Mouse (Mus musculus) liver, embryonic 14.5 days (tissue): ENCODE measurements around the gene Prpf8. TPM values are rescaled to one million over a fixed set of nuclear protein-coding genes. Genes with fewer than 3 reads are reported as not detected.
A peak's percentile ranks its signal among the peaks of the same experiment; 100 is the strongest.

ENCODE experiments used
- ATAC-seq: fragments of 200-750 bp; cut with Nextera tagmentation; 2 replicates; pipeline ENCODE4 v1.8.0; 2017; ENCODE audit warnings: moderate number of reproducible peaks, mild to moderate bottlenecking, moderate library complexity; ENCODE audit not compliant: insufficient read depth
- DNase-seq, 3 experiments: peaks; one replicate each; pipeline ENCODE4 v3.0.0-alpha.2; 2012 to 2013; ENCODE audit warnings: low read depth in 3 of 3, low spot score in 3 of 3
- H3K27ac ChIP-seq: fragments of 300-500 bp; sonication (generic); 2 replicates; pipeline ENCODE4 v1.5.1; 2014; ENCODE audit warnings: moderate library complexity, mild to moderate bottlenecking, control low read depth, inconsistent platforms
- H3K27me3 ChIP-seq: fragments of 300-500 bp; sonication (generic); 2 replicates; pipeline ENCODE4 v1.6.1; 2014; ENCODE audit warnings: mild to moderate bottlenecking, low read length, moderate library complexity; ENCODE audit not compliant: control insufficient read depth, insufficient read depth
- H3K36me3 ChIP-seq: fragments of 300-500 bp; sonication (generic); replicated peaks from 2 replicates; pipeline ENCODE4 v1.6.1; 2014; ENCODE audit warnings: low read depth; ENCODE audit not compliant: control insufficient read depth, insufficient read depth
- H3K4me1 ChIP-seq, 2 experiments: fragments of 200-500 bp in 1 of 2; fragments of 300-500 bp in 1 of 2; sonication (generic) in 1 of 2; replicated peaks; 2 replicates each; pipeline ENCODE4 v1.6.1; 2012 to 2014; ENCODE audit warnings: antibody characterized with exemption in 1 of 2, inconsistent platforms in 1 of 2, low read length in 1 of 2; ENCODE audit not compliant: control insufficient read depth in 2 of 2, insufficient read depth in 2 of 2
- H3K4me2 ChIP-seq: fragments of 300-500 bp; sonication (generic); 2 replicates; pipeline ENCODE4 v1.6.1; 2014; ENCODE audit warnings: low read depth, mild to moderate bottlenecking, control low read depth, moderate library complexity
- H3K4me3 ChIP-seq, 2 experiments: fragments of 200-500 bp in 1 of 2; fragments of 300-500 bp in 1 of 2; sonication (generic) in 1 of 2; 2 replicates each; pipeline ENCODE4 v1.5.1; 2012 to 2014; ENCODE audit warnings: low read depth in 2 of 2, low read length in 2 of 2, mild to moderate bottlenecking in 2 of 2, control low read depth in 1 of 2, inconsistent platforms in 1 of 2, moderate library complexity in 1 of 2; ENCODE audit not compliant: insufficient read depth in 1 of 2
- H3K9ac ChIP-seq: fragments of 300-500 bp; sonication (generic); replicated peaks from 2 replicates; pipeline ENCODE4 v1.6.1; 2014; ENCODE audit warnings: mild to moderate bottlenecking, control low read depth, moderate library complexity
- H3K9me3 ChIP-seq: fragments of 300-500 bp; sonication (generic); 2 replicates; pipeline ENCODE4 v1.6.1; 2016; ENCODE audit warnings: low read length, mixed read lengths; ENCODE audit not compliant: control insufficient read depth
- CTCF ChIP-seq: IDR thresholded peaks from 2 replicates; pipeline ENCODE4 v1.5.1; 2016; ENCODE audit warnings: antibody characterized with exemption, low read depth, control low read depth
- EP300 ChIP-seq: IDR thresholded peaks from 2 replicates; pipeline ENCODE4 v1.6.1; 2016; ENCODE audit warnings: antibody characterized with exemption, low read depth
- WGBS: fragments of 180-500 bp; shearing (Covaris S2); extraction: QIAGEN DNeasy Blood & Tissue Kit; methylation state at CpG from one replicate; pipeline ENCODE4 v1.1.7; 2014; ENCODE audit not compliant: insufficient replicate concordance; 5-methylcytosine and 5-hydroxymethylcytosine counted together
- polyA plus RNA-seq, 2 experiments: library from polyadenylated mRNA; depleted of rRNA in 1 of 2; stranded (reverse) in 1 of 2; unstranded in 1 of 2; fragments of >200 nt; fragmentation: Nextera tagmentation in 1 of 2; extraction: Ambion mirVana in 1 of 2; gene quantifications; 2 replicates each; pipeline versions ENCODE4 v1.2.1 to v1.2.3; 2012 to 2014

The Prpf8 gene
- polyA plus RNA-seq, 2 experiments, result 34.2 to 38.1 TPM

DNA sequence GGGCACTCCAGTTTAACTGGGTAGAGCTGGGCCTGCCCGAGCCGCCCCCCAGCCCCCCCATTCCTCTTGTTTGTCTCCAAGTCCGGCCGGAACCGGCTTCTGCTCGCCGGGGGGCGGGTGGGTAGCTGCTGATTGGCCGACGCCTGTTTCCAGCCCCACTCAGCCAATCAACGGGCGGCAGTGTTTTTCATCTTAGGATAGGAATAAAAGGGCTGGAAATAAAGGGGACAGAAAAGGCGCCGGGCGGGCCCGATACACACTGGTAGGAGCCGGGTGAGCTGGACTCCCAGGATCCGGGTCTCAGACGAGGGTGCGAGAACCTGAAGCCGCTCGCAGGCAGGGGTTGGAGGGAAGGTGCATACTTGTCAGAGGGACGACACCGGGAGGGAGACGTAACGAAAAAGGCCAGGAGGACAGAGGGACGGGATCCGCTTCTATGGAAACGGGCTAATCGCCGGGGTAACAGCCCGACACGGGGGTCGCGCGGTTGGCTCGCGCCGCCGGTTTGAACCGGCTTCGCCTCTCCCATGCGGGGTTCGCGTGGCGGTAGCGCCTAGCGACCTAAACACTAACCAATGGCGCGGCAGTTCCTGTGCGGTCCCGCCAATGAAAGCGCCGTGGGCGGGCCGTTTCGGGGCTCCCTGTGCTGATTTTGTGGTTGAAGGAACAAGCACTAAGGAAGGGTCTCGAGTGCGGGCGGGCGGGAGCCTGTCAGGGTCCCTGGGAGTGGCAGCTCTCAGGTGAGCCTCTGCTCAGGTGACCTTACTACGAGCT is 45.0 kb downstream of the Prpf8 start, which contains the start of gene Slc43a2:
TSS of gene Slc43a2 (plus strand) at position 226 of the 774 bp plus-strand sequence.
- peaks cover 2% of the 10 kb centered on the region; the same call in 1 of the 2 replicates for H3K27me3 ChIP-seq
- peaks cover 5 to 14% of the 10 kb centered on the region in 2 experiments for H3K4me1 ChIP-seq
- peak within 1 kb of the TSS; percentile 97 for H3K4me2 ChIP-seq
- TF ChIP-seq EP300 (peak; percentile 16; the same call in 1 of the 2 replicates), CTCF (no peak)
- peak within 1 kb of the TSS; percentile 44 for H3K27ac ChIP-seq
- peak within 1 kb of the TSS; percentile 92 for H3K9ac ChIP-seq
- H3K36me3 ChIP-seq, result no peaks in the 10 kb centered on the region
- under 1% methylated on average over 62 of the region's 62 CpGs for WGBS
- no peaks in the 10 kb centered on the region for H3K9me3 ChIP-seq
- ATAC-seq (peak; percentile 88), DNase-seq (peak; percentile 85 to 90 (median 86))
- peak within 1 kb of the TSS; percentile 80 for H3K4me3 ChIP-seq

DNA sequence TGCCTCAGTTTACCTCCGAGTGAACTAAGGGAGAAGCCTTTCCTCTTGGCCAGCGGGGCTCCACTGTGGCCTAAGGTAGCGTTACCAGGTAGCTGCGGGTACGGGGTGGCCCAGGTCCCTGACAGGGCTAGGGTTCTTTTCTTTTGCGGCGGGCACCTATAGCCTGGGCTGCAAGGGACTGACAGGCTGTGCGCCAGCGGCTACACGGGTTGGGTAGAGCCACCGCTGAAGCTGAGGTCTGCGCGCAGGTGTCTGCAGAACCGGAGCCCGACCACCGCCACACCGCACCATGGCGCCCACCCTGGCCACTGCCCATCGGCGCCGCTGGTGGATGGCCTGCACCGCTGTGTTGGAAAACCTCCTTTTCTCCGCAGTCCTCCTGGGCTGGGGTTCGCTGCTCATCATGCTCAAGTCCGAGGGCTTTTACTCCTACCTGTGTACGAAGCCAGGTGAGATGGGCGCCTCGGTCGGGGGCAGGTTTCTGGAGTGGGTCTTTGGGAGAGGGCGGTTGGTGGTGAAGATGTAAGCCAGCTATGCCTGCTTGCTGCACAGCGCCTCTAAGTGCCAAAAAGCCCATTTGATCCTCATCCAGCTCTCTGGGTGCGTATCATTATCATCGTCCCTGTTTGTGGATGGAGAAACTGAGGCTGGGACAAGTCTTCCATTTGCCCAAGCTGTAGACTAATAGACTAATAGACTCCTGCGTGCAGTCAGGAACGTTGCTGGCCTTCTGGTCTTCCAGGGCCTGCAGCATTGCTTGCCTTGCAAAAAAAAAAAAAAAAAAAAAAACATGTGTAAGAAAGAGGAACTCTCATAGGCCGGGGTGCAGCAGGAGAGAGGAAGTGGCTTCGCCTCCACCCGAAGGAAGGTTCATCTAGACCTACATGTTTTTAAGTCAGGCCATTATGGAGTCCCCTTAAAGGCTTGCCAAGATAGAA is 46.0 kb downstream of the Prpf8 start:
- no peaks in the 10 kb centered on the region for H3K9me3 ChIP-seq
- peak overlapping the region; percentile 19 for H3K27ac ChIP-seq
- peak overlapping the region; percentile 92 for H3K9ac ChIP-seq
- peaks cover 5 to 17% of the 10 kb centered on the region in 2 experiments for H3K4me1 ChIP-seq
- H3K4me2 ChIP-seq, result peak overlapping the region; percentile 97
- peak overlapping the region; percentile 65 to 80 for H3K4me3 ChIP-seq
- WGBS, result 3% methylated on average over 38 of the region's 38 CpGs
- TF ChIP-seq EP300, result no peak
- TF ChIP-seq CTCF, result no peak
- ATAC-seq (peak; percentile 22; the same call in 1 of the 2 replicates), DNase-seq (no peak)
- peaks cover 2% of the 10 kb centered on the region; the same call in 1 of the 2 replicates for H3K27me3 ChIP-seq
- H3K36me3 ChIP-seq, result no peaks in the 10 kb centered on the region

DNA sequence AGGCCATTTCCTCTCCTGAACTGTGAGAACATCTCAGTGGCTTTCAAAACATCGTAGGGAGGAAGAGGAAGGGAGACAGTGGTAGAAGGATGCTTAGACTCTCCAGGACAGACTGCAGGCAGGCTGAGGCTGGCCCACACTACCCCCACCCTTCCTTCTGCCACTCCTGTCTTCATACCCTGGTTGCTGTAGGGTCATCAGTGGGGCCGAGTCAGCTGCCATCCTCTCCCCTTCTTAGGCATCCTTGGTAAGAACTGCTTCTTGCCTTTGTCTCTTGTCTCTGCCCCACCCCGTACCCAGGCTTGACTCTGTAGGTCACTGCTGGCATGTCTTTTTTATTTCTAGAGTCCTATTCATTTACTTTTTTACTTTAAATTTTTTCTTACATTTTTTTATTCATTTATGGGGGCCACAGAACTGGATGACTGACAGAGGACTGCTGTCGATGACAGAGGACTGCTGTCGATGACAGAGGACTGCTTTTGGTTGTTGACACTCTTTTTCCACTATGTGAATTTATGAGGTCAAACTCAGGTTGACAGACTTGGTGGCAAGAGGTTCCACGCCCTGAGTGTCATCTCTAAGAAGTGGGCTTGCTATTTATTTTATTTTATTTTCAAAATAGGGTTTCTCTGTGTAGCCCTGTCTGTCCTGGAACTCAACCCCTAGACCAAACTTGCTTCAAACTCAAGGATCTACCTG is 46.8 kb downstream of the Prpf8 start:
- Histone ChIP-seq H3K4me1 (peaks cover 5 to 18% of the 10 kb centered on the region in 2 experiments), H3K4me2 (peak overlapping the region; percentile 97)
- 53% methylated on average over 6 of the region's 6 CpGs for WGBS

DNA sequence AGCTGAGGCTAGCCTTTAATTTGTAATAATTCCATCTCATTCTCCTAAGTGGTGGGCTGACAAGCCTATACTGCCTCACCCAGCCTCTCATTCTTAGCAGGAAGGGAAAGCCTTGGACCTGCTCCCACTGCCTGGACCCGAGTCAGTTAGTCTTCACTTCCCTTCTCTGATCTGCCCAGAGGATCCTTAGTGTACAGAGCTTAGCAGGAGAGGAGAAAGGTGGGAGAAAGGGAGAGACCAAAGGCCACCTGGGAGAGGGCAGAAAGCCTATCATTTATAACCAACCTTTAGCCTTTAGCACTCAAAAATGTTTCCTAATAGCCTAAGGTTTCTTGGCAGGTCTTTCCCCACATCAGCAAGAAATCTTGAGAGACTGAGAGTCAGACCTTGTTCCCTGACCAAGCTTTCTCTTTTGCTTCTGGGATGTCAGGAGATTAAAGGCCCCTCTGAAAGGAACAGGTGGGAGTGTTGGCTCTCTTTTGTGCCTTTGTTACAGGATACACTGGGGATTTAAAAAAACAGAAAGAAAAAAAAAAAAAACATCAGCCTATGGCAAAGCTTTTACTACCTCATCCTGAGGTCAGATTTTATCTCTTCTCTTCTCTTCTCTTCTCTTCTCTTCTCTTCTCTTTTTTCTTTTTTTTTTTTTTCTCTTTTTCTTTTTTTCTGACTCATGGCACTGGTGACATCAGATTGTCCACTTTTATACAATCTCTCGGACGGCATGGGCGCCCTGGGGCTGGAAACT is 47.8 kb downstream of the Prpf8 start:
- Histone ChIP-seq H3K4me1 (peaks cover 5 to 18% of the 10 kb centered on the region in 2 experiments), H3K4me2 (peak overlapping the region; percentile 97; the same call in 1 of the 2 replicates), H3K27me3 (peaks cover 2% of the 10 kb centered on the region; the same call in 1 of the 2 replicates), H3K4me3 (no peak overlapping the region), H3K9ac (no peak overlapping the region), H3K36me3 (no peaks in the 10 kb centered on the region), H3K9me3 (no peaks in the 10 kb centered on the region), H3K27ac (no peak overlapping the region)
- WGBS, result 40% methylated on average over 4 of the region's 4 CpGs
- no peak for TF ChIP-seq CTCF
- TF ChIP-seq EP300, result no peak
- no peak for DNase-seq
- no peak for ATAC-seq

More for the DNA sequence above, 46.8 kb downstream of the Prpf8 start:
- Histone ChIP-seq H3K9ac (no peak overlapping the region), H3K4me3 (peak overlapping the region in 1 of 2 experiments; percentile 80; a peak in 1 of 4 replicates), H3K27me3 (peaks cover 2% of the 10 kb centered on the region; the same call in 1 of the 2 replicates), H3K36me3 (no peaks in the 10 kb centered on the region), H3K27ac (peak overlapping the region; percentile 19), H3K9me3 (no peaks in the 10 kb centered on the region)
- DNase-seq, result no peak
- ATAC-seq, result no peak
- TF ChIP-seq EP300, result no peak
- no peak for TF ChIP-seq CTCF
